Mouse (Mus musculus) NIH3T3 (cell line): ENCODE results near the gene Figla.
"Not testable (repeated sequence)": the region's sequence is repeated elsewhere in the genome, so short reads cannot be mapped to it uniquely, and the experiment has no call there.

Experiments
- DNase-seq: peaks from one replicate; pipeline ENCODE4 v3.0.0-alpha.2; 2012; ENCODE audit warnings: low read depth

Figla gene

GRCm38 (mm10) chr6:86015871-86016270, at the start of gene Figla:
TSS of gene Figla (plus strand) at chr6:86016171.
- DNase-seq, result no peak

DNA sequence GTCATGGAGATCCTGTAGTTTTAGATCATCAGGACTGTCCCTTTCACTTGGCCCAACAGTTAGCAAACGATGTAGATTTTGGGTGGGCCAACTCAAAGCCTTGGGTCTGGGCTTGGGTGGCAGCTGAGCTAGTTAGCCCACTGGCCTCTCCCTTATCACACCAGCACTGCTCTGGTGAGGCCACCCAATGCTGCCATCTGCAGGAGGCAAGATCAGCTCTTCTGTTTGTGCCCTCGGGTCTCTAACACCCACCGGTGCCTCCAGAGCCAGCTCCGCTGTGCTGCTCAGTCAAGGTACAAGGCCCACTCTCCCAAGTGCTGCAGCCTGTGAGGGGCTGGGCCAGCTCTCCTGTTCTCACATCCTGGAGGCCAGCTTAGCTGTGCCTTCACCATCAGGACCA, 49.3 kb upstream of the Figla start:
- no peak for DNase-seq

DNA sequence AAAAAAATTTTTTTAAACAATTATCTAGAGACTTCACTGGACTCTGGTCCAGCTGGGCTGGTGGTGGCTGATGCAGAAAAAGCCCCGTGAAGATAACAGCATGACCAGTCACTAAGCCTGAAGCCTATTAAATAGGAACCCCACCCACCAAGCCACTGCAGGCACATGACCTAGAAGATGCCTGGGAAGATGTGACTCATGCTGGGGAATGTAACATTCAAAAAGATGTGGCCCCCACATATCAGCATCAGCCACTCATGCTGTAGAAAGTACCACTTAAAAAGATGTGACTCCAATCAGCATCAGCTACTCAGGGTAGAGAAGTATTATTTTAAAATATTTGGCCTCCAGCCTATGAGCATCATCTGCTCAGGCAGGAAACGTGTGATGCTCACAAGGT, 46.1 kb upstream of the Figla start:
- DNase-seq, result peak; percentile 68

- DNase-seq, result peak; percentile 34
Measured at GRCm38 (mm10) chr6:85972699-85973098, 43.3 kb upstream of the Figla start.

DNA sequence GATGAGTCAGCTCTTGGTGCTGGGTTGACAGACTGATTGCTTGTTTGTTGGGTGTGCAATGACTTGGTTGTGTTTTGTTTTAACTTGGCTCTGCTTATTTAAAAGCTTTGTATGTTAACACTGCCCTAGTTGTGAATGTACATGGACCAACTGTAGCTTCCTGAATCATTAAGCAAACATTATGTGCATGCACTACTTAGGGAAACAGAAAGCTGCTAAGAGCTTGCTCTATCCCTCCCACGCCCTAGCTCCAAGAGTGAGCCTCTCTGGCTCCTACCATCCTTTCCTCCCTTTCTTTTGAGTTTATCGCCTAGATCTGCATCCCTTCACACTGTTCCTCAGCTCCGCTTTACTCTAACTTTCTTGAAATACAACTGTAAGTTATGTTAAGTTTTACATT, 42.6 kb upstream of the Figla start:
- peak; percentile 48 for DNase-seq

DNA sequence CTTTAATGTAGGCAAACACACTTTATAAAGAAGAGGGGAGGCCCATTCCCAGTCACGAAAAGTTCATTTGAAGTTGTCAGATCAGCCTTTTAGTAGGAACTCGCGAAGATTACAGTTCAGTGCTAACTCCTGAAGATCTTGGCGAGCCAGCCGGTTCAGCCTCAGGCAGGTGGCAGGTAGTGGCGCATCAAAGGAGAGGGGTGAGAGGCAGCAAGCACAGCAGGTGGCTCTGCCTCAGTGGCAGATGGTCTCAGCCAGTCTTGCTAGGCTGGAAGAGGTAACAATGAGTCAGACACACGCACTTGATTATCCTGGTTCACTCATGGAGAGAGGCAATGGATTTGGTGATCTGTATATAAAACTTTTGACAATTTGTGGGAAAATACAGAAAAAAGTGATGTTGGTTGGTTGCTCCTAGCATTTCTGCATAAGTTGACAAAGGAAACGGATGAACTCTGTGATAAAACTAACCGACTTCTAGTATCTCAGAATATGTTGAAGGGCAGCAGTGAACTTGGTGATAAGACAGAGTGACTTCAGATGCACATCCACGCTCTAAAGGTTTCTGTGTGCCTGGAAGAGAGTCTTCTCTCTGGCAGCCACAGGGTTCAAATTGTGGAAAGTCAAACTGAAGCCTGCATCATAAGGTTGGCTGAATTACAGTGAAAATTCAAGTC, 40.9 kb upstream of the Figla start:
- no peak for DNase-seq

DNA sequence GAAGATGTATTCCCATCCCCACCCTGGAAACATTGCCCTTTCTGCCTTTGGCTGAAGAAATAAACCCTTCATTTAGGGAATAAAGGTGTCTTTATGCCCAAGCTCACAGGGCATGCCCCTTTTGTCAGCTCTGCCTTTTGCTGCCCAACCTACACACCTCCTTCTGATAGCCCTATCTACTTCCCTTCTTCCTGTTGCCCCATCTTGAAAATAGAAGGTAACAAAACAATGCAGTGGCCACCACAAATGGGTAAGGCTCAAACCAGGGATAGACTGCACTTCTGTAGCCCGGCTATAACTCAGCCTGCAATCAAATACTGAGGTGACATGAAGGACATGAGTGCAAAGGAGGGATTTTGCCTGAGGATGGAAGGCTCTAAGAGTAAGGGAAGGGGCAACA, 40.2 kb upstream of the Figla start:
- DNase-seq, result no peak

GRCm38 (mm10) chr6:85976242-85976641, 39.7 kb upstream of the Figla start:
- DNase-seq, result no peak

DNA sequence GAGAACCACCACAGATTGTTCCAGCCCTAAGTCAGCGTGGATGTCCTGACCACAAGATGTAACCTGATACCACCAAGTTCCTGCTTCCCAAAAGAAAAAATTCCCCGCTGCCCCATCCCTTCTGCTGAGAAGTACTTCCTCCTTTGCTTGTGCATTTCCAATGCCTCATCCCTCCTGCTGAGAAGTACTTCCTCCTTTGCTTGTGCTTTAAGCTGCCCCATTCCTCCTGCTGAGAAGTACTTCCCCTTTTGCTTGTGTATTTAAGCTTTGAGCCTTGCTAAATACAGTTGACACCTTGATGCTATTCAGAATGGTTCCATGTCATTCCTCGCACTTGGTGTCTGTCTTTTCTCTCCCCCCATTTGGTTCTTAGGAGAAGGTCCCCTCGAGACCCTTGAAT, 37.2 kb upstream of the Figla start:
- not testable (repeated sequence) for DNase-seq

- no peak for DNase-seq
Measured at GRCm38 (mm10) chr6:85984351-85984750, 31.6 kb upstream of the Figla start.

DNA sequence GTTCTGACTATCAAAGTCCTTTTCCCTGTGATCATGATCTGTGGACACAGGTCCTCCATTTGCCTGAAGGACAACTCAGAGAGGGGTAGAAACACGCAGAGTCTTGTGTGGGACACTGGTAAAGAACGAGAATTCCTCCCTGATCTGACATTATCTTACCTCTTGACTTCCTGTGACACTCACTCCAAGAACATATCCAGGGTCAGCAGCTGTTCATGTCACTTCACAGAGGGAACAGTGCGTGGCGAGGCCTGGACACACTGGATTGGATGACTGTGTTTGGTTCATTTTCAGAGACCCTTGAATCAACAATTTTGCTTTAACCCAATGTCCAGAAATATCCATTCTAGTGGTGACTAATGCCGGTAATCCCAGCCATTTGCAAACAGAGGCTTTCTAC, 26.4 kb upstream of the Figla start:
- DNase-seq, result not testable (repeated sequence)

- DNase-seq, result not testable (repeated sequence)
Measured at GRCm38 (mm10) chr6:85990774-85991173, 25.2 kb upstream of the Figla start.

DNA sequence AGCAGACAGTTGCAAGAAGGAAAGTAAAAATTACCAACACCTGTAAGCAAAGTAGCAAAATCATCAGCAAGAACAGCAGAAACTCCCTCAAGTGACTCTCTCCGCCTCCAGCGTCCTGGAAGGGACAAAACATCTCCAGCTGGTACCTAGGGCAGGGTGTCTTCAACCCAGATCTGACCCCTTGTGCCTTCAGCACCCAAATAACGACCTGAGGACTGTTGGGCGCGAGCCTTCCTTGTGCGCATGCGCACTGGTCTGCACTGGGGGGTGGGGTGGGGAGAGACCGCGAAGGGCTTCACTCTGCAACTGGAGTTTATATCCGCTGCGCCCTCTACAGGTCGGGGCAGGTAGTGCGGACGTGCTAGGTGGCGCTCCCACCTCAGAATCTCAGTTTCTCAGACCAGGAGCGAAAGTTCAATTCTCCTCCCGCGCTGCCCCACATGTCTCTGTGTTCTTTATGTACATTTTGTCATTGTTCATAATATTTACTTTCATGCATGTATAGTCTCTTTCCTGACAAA, 12.5 kb upstream of the Figla start:
- peak; percentile 27 for DNase-seq

DNA sequence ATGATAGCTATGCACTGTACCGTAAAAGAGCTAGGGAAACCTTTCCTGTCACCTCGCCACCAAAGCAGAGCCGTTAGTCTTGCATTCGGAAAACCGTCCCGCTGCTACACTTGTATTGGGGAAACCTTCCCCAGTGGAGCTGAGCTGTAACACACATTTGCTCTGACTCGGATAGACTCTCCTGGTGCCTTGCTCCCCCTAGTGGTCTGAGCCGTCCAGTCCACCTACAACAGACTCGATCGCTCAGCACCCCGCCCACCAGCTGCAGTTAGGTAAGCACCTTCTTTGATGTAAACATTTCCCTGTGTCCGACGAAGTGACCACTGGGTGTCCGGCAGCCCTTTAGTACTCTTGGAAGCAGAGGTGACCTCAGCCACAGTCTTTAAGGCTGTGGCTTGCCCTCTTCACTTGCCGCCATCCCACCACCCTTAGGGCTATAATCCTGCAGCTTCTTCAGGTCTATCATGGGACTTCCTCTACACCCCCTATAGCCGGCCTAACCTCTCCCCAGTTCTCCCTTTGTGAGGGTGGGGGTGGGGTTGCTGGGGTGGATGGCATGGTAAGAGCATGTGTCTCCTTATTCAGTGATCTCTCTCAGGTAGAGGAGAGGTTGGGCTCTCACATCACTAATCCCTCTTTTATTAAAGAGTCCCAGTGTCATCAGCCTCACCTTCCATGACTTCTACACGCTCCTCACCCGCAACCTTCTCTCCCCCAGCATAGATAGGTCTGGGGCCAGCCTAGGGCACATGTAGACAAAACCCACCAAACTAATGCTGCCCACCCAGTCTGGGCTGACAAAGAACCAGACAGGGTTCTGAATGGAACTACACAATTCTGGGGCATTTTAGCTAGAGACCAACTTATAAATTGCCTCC, 11.5 kb upstream of the Figla start:
- DNase-seq, result peak; percentile 94

DNA sequence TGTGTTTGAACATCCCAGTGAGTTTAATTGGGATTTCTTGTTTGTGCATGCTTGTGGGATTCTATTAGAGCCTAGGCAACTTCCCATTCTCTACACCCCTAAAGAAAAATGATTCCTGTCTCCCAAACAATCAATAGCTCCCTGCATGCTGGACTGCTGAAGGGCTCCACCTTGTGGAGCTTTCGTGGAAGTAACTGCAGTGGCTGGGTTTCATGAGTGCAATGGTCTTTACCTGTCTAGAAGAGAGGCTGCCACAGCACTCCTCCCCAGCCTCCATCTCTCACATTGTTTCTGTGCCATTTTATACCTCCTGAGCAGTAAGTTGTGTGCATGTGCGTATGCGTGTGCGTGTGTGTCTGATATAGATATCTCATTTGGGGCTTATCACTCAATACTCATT, 6.0 kb upstream of the Figla start:
- peak; percentile 86 for DNase-seq

DNA sequence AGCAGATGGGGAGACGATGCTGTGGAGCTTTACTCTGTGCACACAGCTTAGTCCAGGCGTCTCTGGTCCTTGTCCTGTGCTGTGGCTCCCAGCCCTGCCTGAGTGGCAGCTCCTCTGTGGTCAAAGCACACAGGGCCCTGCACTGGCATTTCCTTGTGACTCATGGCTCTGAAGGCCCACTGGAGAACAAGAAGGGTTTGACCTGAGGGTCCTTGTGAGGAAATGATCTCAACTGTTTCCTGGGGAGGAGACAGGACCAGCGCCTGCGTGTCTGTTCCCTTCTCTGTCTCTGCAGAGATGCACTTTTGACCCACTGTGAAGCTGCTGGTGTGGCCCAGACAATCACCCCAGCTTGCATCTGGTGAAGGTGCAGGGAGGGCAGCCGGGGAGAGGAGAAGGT, 1.2 kb upstream of the Figla start:
- not testable (repeated sequence) for DNase-seq

- DNase-seq, result no peak
Measured at GRCm38 (mm10) chr6:86016793-86017350, 901 bp downstream of the Figla start.

- no peak for DNase-seq
Measured at GRCm38 (mm10) chr6:86019415-86020237, 3.7 kb downstream of the Figla start.

DNA sequence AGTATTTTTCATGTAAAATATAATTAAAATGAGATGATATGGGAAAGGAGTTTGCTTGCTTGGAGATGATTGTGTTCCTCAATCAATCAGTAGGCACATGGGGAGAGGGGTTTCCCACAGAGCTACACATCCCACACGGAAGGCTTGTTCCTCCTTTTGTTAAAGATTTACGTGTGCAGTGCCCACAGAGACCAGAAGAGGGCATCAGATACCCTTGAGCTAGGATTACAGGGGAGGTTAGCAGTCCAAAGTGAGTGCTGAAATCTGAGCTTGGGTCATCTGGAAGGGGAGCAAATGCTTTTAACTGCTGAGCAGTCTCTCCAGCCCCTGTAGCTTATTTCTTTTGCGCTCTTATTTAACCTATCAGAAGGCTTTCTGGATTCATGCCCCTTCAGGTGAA, 5.0 kb downstream of the Figla start:
- peak; percentile 44 for DNase-seq

GRCm38 (mm10) chr6:86026632-86027292, 10.8 kb downstream of the Figla start:
- DNase-seq, result no peak

DNA sequence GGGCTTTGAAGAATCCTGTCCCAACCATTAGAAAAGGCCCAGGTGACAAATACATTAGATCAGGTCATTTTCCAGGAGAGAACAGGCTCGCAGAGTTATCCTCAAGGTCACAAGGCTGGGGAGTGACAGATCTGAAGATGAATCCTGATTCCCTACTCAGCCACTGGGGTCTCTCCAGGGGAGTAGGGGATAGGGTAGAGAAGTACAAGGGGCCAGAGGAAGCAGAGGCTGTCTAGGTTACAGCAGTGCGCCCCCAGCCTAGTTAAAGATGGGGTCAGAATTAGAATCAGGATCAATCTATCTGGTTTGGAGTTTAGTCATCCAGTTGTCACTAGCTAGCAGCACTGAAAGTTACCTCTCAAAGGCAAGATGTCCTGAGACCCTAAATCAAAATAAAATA, 12.2 kb downstream of the Figla start:
- no peak for DNase-seq
